Mouse (Mus musculus): ENCODE results near the gene Tcf25. TPM values are rescaled to one million over a fixed set of nuclear protein-coding genes. Genes with fewer than 3 reads are reported as not detected.

The Tcf25 gene
- total RNA-seq, 2 experiments from 2014 or later: 487 TPM

Other genes with a start within 250 kb of the Tcf25 start
- gene Sult5a1, start 215.4 kb upstream of the Tcf25 start, total RNA-seq (2021): 1 to 10 TPM; 2.2 to 3.2 TPM
- gene Dpep1, start 187.5 kb upstream of the Tcf25 start, total RNA-seq (2021): under 1 TPM; 0.22 to 0.89 TPM
- gene Chmp1a, start 161.0 kb upstream of the Tcf25 start, total RNA-seq (2021): 100 to 1,000 TPM in 1 of 2 experiments, 10 to 100 TPM in 1; 98.8 to 117 TPM
- gene Spata33, start 160.9 kb upstream of the Tcf25 start, total RNA-seq (2021): 10 to 100 TPM in 1 of 2 experiments, 1 to 10 TPM in 1; 6.0 to 10.4 TPM
- gene Cdk10, start 148.9 kb upstream of the Tcf25 start, total RNA-seq (2021): 10 to 100 TPM; 85.8 to 95.4 TPM
- gene Spata2l, start 137.5 kb upstream of the Tcf25 start, total RNA-seq (2021): 10 to 100 TPM; 75.1 to 75.8 TPM
- gene Zfp276, start 119.6 kb upstream of the Tcf25 start, total RNA-seq (2021): 10 to 100 TPM; 22.8 to 26.0 TPM
- 10 to 100 TPM; 49.1 to 54.5 TPM for gene Vps9d1, start 119.4 kb upstream of the Tcf25 start, total RNA-seq (2021)
- gene Fanca, start 55.2 kb upstream of the Tcf25 start, total RNA-seq (2021): 1 to 10 TPM; 1.2 to 1.7 TPM
- 10 to 100 TPM; 17.0 TPM for gene Spire2, start 41.0 kb upstream of the Tcf25 start, total RNA-seq (2021)
- gene Mc1r, start 33.4 kb downstream of the Tcf25 start, total RNA-seq (2021): under 1 TPM in 1 of 2 experiments, not detected in 1; 0.07 TPM
- gene Tubb3, start 37.7 kb downstream of the Tcf25 start, total RNA-seq (2021): 100 to 1,000 TPM; 253 to 286 TPM
- gene Def8, start 49.8 kb downstream of the Tcf25 start, total RNA-seq (2021): 10 to 100 TPM; 54.0 to 54.7 TPM
- 10 to 100 TPM; 23.6 to 24.9 TPM for gene Afg3l1, start 104.2 kb downstream of the Tcf25 start, total RNA-seq (2021)
- 1 to 10 TPM; 9.5 to 10.0 TPM for gene Dbndd1, start 141.7 kb downstream of the Tcf25 start, total RNA-seq (2021)
- gene Gas8, start 145.1 kb downstream of the Tcf25 start, total RNA-seq (2021): 10 to 100 TPM; 23.4 to 24.8 TPM